Mouse (Mus musculus) liver, embryonic 15.5 days (tissue): ENCODE measurements around the gene Pdzd7. TPM values are rescaled to one million over a fixed set of nuclear protein-coding genes. Genes with fewer than 3 reads are reported as not detected.

Experiments used
- ATAC-seq: fragments of 200-750 bp; cut with Nextera tagmentation; 2 replicates; pipeline ENCODE4 v1.8.0; 2017; ENCODE audit warnings: moderate number of reproducible peaks, mild to moderate bottlenecking, moderate library complexity; ENCODE audit not compliant: insufficient read depth
- H3K27ac ChIP-seq: fragments of 300-500 bp; sonication (generic); replicated peaks from 2 replicates; pipeline ENCODE4 v1.5.1; 2015; ENCODE audit warnings: mild to moderate bottlenecking, inconsistent platforms
- H3K27me3 ChIP-seq: fragments of 300-500 bp; sonication (generic); 2 replicates; pipeline ENCODE4 v1.6.1; 2015; ENCODE audit warnings: mild to moderate bottlenecking, inconsistent platforms
- H3K36me3 ChIP-seq: fragments of 300-500 bp; sonication (generic); replicated peaks from 2 replicates; pipeline ENCODE4 v1.6.1; 2015; ENCODE audit warnings: moderate library complexity, mild to moderate bottlenecking, inconsistent platforms
- H3K4me1 ChIP-seq: fragments of 300-500 bp; sonication (generic); replicated peaks from 2 replicates; pipeline ENCODE4 v1.6.1; 2015; ENCODE audit warnings: inconsistent platforms
- H3K4me2 ChIP-seq: fragments of 300-500 bp; sonication (generic); 2 replicates; pipeline ENCODE4 v1.6.1; 2015; ENCODE audit warnings: moderate library complexity, mild to moderate bottlenecking, inconsistent platforms
- H3K4me3 ChIP-seq: fragments of 300-500 bp; sonication (generic); replicated peaks from 2 replicates; pipeline ENCODE4 v1.5.1; 2015; ENCODE audit warnings: mild to moderate bottlenecking, inconsistent platforms
- H3K9ac ChIP-seq: fragments of 300-500 bp; sonication (generic); 2 replicates; pipeline ENCODE4 v1.6.1; 2015; ENCODE audit warnings: moderate library complexity, mild to moderate bottlenecking, inconsistent platforms
- H3K9me3 ChIP-seq: fragments of 300-500 bp; sonication (generic); replicated peaks from 2 replicates; pipeline ENCODE4 v1.6.1; 2016; ENCODE audit warnings: inconsistent platforms
- WGBS: fragments of 180-500 bp; shearing (Covaris S2); methylation state at CpG from one replicate; pipeline ENCODE4 v1.1.7; 2015; ENCODE audit warnings: mixed read lengths; ENCODE audit not compliant: insufficient replicate concordance; 5-methylcytosine and 5-hydroxymethylcytosine counted together
- polyA plus RNA-seq: library from polyadenylated mRNA; unstranded; fragments of >200 nt; fragmentation: Nextera tagmentation; extraction: Ambion mirVana; gene quantifications from 2 replicates; pipeline ENCODE4 v1.2.1, GENCODE M21; 2015

Pdzd7 gene
- polyA plus RNA-seq, 1 experiment from 2014 or later = not detected

- 42% methylated on average over 7 of the region's 7 CpGs for WGBS
- Histone ChIP-seq H3K9ac (peak overlapping the region; percentile 41; the same call in 1 of the 2 replicates), H3K4me1 (peaks cover 35% of the 10 kb centered on the region), H3K27me3 (no peaks in the 10 kb centered on the region), H3K4me3 (peak overlapping the region; percentile 68), H3K4me2 (peak overlapping the region; percentile 76), H3K9me3 (no peaks in the 10 kb centered on the region), H3K36me3 (no peaks in the 10 kb centered on the region), H3K27ac (peak overlapping the region; percentile 91)
- no peak for ATAC-seq
These were observed 12.2 kb upstream of the Pdzd7 start for GRCm38 (mm10) chr19:45057724-45058112.

DNA sequence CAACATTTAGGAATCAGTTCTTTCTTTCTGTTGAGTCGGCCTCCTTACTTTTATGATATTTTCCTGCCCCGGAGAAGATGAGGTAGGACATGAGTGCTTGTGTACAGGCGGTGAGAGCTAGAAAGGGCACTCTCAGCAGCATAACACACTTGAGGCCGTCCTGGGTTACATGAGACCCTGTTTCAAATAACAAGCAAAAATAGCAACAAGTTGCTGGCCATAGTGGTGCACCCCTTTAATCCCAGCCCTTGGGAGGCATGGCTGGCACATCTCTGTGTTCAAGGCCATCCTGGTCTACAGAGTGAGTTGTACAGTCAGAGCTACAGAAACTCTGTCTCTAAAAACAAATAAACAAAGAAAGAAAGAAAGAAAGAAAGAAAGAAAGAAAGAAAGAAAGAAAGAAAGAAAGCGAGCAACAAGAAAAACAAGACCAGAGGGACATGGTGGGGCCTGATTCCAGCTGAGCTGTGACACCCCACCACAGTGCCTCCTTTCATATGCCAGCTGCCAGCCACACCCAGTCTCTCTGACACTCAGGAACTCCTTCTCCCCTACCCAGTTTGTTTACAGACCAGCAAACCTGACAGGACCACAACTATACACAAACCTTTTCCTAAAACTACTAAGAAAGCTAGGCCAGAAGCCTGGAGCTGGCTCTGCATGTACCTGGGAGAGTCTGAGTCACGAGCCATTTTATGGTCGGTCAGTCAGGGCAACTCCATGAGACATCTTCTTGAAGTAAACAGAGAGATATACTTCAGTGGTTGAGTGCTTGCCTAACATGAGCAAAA is 11.6 kb upstream of the Pdzd7 start:
- no peak for ATAC-seq
- Histone ChIP-seq H3K36me3 (no peaks in the 10 kb centered on the region), H3K4me3 (peak overlapping the region; percentile 68), H3K9me3 (no peaks in the 10 kb centered on the region), H3K9ac (peak overlapping the region; percentile 31; the same call in 1 of the 2 replicates), H3K4me1 (peaks cover 35% of the 10 kb centered on the region), H3K4me2 (peak overlapping the region; percentile 76), H3K27me3 (no peaks in the 10 kb centered on the region), H3K27ac (peak overlapping the region; percentile 91)
- 58% methylated on average over 7 of the region's 7 CpGs for WGBS

DNA sequence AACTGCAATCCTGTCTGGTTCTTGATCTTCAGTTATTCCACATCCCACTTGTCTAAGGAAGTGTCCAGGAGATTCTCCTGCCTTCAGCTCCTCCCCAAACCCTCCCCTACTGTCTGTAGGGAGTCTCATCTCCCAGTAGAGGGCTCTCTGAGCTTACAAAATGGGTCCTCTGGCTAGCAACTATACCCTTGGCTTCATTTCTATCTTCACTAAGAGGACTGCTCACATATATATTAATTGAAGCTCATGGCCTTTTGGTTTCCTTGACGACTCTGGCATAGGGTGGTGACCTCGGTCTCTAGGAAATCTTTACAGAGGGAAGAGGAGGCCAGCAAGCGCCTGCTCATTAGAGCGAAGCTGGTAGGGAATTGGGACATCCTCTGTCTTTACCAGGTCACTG is 10.8 kb upstream of the Pdzd7 start:
- Histone ChIP-seq H3K27me3 (no peaks in the 10 kb centered on the region), H3K4me1 (peaks cover 35% of the 10 kb centered on the region), H3K4me2 (no peak overlapping the region), H3K36me3 (no peaks in the 10 kb centered on the region), H3K9ac (no peak overlapping the region), H3K4me3 (no peak overlapping the region), H3K27ac (no peak overlapping the region), H3K9me3 (no peaks in the 10 kb centered on the region)
- ATAC-seq = no peak
- 41% methylated on average over 4 of the region's 4 CpGs for WGBS

DNA sequence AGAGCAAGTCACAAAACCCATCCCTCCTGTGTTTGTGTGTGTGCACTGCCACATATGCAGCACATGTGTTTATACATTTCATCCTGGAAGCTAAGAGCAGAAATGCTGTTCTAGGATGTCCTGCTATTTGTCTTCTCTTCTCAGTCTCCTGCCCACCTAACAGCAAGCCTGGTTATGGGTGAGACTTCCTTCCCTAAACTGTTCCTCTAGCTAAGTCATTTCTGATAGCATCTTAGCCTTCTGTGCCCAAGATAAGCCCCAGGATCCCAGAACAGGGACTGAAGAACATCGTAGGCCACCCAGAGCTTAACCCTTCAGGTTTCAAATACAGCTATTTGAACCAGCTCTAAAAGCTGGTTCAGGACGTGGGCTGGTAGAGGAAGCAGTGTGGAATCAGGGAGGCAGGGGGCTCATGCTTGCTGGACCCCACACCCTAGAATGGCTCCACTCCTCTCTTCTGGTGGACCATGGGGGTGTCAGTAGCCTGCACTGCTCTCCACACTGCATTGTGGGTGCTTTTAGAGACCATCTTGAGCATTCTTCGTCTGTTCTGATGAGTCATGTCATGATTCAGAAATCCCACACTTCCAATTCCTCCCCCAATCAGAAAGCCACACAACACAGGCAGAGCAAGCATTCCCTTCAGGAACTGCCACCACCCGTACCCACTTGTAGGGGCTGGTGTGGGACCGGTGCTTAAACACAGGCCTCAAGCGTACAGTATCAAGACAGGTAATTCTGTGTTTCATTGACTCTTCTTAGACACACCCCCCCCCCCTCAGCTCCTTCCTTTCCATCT is 9.6 kb upstream of the Pdzd7 start:
- Histone ChIP-seq H3K36me3 (no peaks in the 10 kb centered on the region), H3K9ac (no peak overlapping the region), H3K27ac (no peak overlapping the region), H3K4me2 (no peak overlapping the region), H3K27me3 (no peaks in the 10 kb centered on the region), H3K4me1 (peaks cover 32% of the 10 kb centered on the region), H3K4me3 (no peak overlapping the region), H3K9me3 (no peaks in the 10 kb centered on the region)
- 48% methylated on average over 6 of the region's 6 CpGs for WGBS
- ATAC-seq = no peak

DNA sequence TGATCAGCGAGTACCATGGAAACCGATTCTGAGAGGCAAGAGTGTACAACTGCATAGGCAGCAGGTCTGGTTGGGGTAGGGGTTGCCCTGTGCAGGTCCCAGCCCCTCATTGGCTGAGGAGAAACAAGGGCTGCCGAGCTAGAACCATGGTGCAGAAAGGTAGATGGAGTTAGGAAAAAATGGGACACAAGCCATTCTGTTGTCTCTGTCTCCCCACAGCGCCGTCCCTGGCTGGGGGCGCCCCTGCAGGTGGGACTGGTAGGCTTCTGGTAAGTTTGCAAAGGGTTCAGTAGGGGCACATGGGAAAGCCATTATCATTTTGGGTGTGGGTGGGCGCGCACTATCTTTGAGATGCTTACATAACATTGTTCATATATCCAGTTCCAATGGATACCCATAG is 7.9 kb upstream of the Pdzd7 start:
- no peaks in the 10 kb centered on the region for H3K36me3 ChIP-seq
- no peak for ATAC-seq
- 69% methylated on average over 8 of the region's 8 CpGs for WGBS
- H3K9me3 ChIP-seq = no peaks in the 10 kb centered on the region
- peaks cover 26% of the 10 kb centered on the region for H3K4me1 ChIP-seq
- H3K4me3 ChIP-seq = no peak overlapping the region
- no peak overlapping the region for H3K27ac ChIP-seq
- H3K4me2 ChIP-seq = no peak overlapping the region
- no peak overlapping the region for H3K9ac ChIP-seq
- no peaks in the 10 kb centered on the region; the same call in 1 of the 2 replicates for H3K27me3 ChIP-seq

- no peak overlapping the region for H3K4me2 ChIP-seq
- no peak for ATAC-seq
- H3K27me3 ChIP-seq = peaks cover 29% of the 10 kb centered on the region
- H3K36me3 ChIP-seq = no peaks in the 10 kb centered on the region
- H3K9me3 ChIP-seq = no peaks in the 10 kb centered on the region
- no peak overlapping the region for H3K4me3 ChIP-seq
- H3K27ac ChIP-seq = no peak overlapping the region
- 65% methylated on average over 9 of the region's 9 CpGs for WGBS
- peaks cover 33% of the 10 kb centered on the region for H3K4me1 ChIP-seq
- no peak overlapping the region for H3K9ac ChIP-seq
These were observed 4.0 kb upstream of the Pdzd7 start for GRCm38 (mm10) chr19:45049523-45049922.

GRCm38 (mm10) chr19:45048644-45049365 is 3.3 kb upstream of the Pdzd7 start:
- H3K9ac ChIP-seq = 0 out of 2 replicates have a peak overlapping the region, but pooled peaks have one; percentile 59
- WGBS = 70% methylated on average over 12 of the region's 12 CpGs
- peak overlapping the region; percentile 89 for H3K4me2 ChIP-seq

DNA sequence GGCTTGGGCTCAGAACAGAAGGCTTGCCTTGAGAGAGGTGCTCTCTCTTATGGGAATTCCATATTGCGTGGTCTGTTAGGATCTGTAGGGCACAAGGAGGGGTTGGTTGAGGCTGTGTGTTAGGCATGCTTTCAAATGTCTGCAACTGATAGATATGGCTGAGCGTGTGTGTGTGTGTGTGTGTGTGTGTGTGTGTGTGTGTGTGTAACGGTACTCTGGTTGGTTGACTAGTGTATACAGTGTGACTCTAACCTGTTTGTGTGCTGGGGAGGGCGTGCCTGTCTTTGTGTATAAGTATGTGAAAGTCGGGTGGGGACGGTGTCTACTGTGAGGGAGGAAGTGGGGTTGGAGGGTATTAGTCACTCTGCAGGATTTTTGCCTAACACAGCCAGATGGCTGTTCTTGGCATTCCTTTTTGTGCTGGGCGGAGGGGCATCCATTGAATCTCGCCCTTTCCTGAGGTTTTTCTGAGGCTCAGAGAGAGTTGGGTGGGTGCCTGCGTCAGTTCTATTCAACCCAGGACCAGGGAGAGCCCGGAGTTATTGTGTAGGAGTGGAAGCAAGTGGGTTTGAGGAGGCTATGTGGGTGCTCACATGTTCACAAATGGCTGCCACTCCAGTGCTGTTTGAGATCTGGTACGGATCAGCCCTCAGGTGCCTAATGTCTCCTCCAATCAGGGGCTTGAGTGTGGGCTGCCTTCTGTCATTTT is 2.6 kb upstream of the Pdzd7 start:
- 20% methylated on average over 11 of the region's 11 CpGs for WGBS
- no peaks in the 10 kb centered on the region for H3K36me3 ChIP-seq
- H3K27me3 ChIP-seq = peaks cover 43% of the 10 kb centered on the region
- H3K4me2 ChIP-seq = peak overlapping the region; percentile 89
- peak overlapping the region; percentile 82 for H3K27ac ChIP-seq
- H3K9me3 ChIP-seq = no peaks in the 10 kb centered on the region
- peak; percentile 69 for ATAC-seq
- peak overlapping the region; percentile 64 for H3K4me3 ChIP-seq
- peak overlapping the region; percentile 59 for H3K9ac ChIP-seq
- peaks cover 33% of the 10 kb centered on the region for H3K4me1 ChIP-seq

More at GRCm38 (mm10) chr19:45048644-45049365, 3.3 kb upstream of the Pdzd7 start:
- Histone ChIP-seq H3K27me3 (peaks cover 36% of the 10 kb centered on the region), H3K36me3 (no peaks in the 10 kb centered on the region), H3K4me3 (peak overlapping the region; percentile 64; the same call in 1 of the 2 replicates), H3K9me3 (no peaks in the 10 kb centered on the region), H3K27ac (no peak overlapping the region), H3K4me1 (peaks cover 33% of the 10 kb centered on the region)
- ATAC-seq = no peak

- Histone ChIP-seq H3K27me3 (peaks cover 48% of the 10 kb centered on the region), H3K36me3 (no peaks in the 10 kb centered on the region), H3K9me3 (no peaks in the 10 kb centered on the region), H3K9ac (peak within 1 kb of the TSS; percentile 59), H3K27ac (peak within 1 kb of the TSS; percentile 82), H3K4me2 (peak within 1 kb of the TSS; percentile 89), H3K4me3 (peak within 1 kb of the TSS; percentile 64), H3K4me1 (peaks cover 33% of the 10 kb centered on the region)
- peak; percentile 86 for ATAC-seq
- under 1% methylated on average over 26 of the region's 26 CpGs for WGBS
These were observed 2.0 kb upstream of the Pdzd7 start, which contains the start of gene Sfxn3 for GRCm38 (mm10) chr19:45047417-45047934. Sfxn3 (plus strand) TSS chr19:45047503.
